Mouse (Mus musculus): Measurements from ENCODE around the gene Kmt2a. TPM values are rescaled to one million over a fixed set of nuclear protein-coding genes. Genes with fewer than 3 reads are reported as not detected.

The Kmt2a gene
- total and polyA plus RNA-seq, 2 experiments from 2014 or later: 20.0 to 28.0 TPM

DNA sequence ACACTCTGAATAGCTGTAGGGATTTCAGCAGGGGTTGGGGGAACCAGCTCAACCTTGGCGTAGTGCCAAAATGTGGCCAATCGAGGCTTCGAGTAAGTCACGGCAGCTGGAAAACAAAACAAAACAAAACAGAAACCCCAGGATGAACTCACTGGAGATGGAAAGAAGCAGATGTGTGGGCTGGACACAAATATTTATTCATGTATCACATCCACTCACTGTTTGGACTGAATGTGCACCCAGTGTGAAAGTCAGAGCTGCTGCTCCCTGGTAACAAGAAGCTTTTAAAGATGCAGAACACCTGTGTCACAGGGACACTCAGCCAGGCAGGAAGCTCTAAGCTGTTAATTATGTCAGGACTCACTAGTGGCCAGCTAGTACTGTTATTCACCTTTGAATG lies 33.6 kb upstream of the Kmt2a start:
- H3K36me3 ChIP-seq (ENCODE audit: insufficient read depth, low read length): peaks cover 10% of the 10 kb centered on the region
- H3K4me3 ChIP-seq (ENCODE audit: low read depth, low read length): no peak overlapping the region
- no peak overlapping the region for H3K4me2 ChIP-seq (ENCODE audit: low read depth, low read length, poor library complexity, severe bottlenecking)
- DNase-seq (ENCODE audit: low spot score) (no peak), ATAC-seq (ENCODE audit: low FRiP score) (no peak)
- H3K9ac ChIP-seq (replicated peaks; ENCODE audit: low read length, poor library complexity, severe bottlenecking): no peak overlapping the region
- H3K27ac ChIP-seq (ENCODE audit: low read depth, low read length): no peak overlapping the region
- no peaks in the 10 kb centered on the region for H3K9me3 ChIP-seq (ENCODE audit: low read length)
- no peaks in the 10 kb centered on the region for H3K27me3 ChIP-seq (ENCODE audit: insufficient read depth, low read length)
- 28% methylated on average over 4 of the region's 4 CpGs for WGBS
- H3K4me1 ChIP-seq (ENCODE audit: insufficient read depth, low read length): no peaks in the 10 kb centered on the region
- TF ChIP-seq CTCF (IDR thresholded peaks at IDR 0.05): no peak

- H3K27me3 ChIP-seq (ENCODE audit: insufficient read depth, low read length): no peaks in the 10 kb centered on the region
- no peak overlapping the region for H3K4me3 ChIP-seq (ENCODE audit: low read depth, low read length)
- no peak for TF ChIP-seq CTCF (IDR thresholded peaks at IDR 0.05)
- H3K4me1 ChIP-seq (ENCODE audit: insufficient read depth, low read length): no peaks in the 10 kb centered on the region
- no peak overlapping the region for H3K4me2 ChIP-seq (ENCODE audit: low read depth, low read length, poor library complexity, severe bottlenecking)
- no peaks in the 10 kb centered on the region for H3K9me3 ChIP-seq (ENCODE audit: low read length)
- 95% methylated on average over 4 of the region's 4 CpGs for WGBS
- no peak overlapping the region for H3K9ac ChIP-seq (replicated peaks; ENCODE audit: low read length, poor library complexity, severe bottlenecking)
- DNase-seq (ENCODE audit: low spot score) (no peak), ATAC-seq (ENCODE audit: low FRiP score) (no peak)
- no peak overlapping the region for H3K27ac ChIP-seq (ENCODE audit: low read depth, low read length)
- H3K36me3 ChIP-seq (ENCODE audit: insufficient read depth, low read length): peaks cover 10% of the 10 kb centered on the region
These were observed 30.3 kb upstream of the Kmt2a start for GRCm38 (mm10) chr9:44911365-44911764.

- 81% methylated on average over 4 of the region's 4 CpGs for WGBS
- DNase-seq (ENCODE audit: low spot score) (no peak), ATAC-seq (ENCODE audit: low FRiP score) (no peak)
- Histone ChIP-seq H3K4me2 (ENCODE audit: low read depth, low read length, poor library complexity, severe bottlenecking) (no peak overlapping the region), H3K4me1 (ENCODE audit: insufficient read depth, low read length) (no peaks in the 10 kb centered on the region), H3K9me3 (ENCODE audit: low read length) (no peaks in the 10 kb centered on the region), H3K9ac (replicated peaks; ENCODE audit: low read length, poor library complexity, severe bottlenecking) (no peak overlapping the region), H3K36me3 (ENCODE audit: insufficient read depth, low read length) (peaks cover 3% of the 10 kb centered on the region; the same call in 1 of the 2 replicates), H3K4me3 (ENCODE audit: low read depth, low read length) (no peak overlapping the region), H3K27me3 (ENCODE audit: insufficient read depth, low read length) (no peaks in the 10 kb centered on the region), H3K27ac (ENCODE audit: low read depth, low read length) (no peak overlapping the region)
- no peak for TF ChIP-seq CTCF (IDR thresholded peaks at IDR 0.05)
These were observed 24.5 kb upstream of the Kmt2a start for GRCm38 (mm10) chr9:44905620-44906019.

- WGBS: 62% methylated on average over 5 of the region's 5 CpGs
- Histone ChIP-seq H3K36me3 (ENCODE audit: insufficient read depth, low read length) (no peaks in the 10 kb centered on the region), H3K9ac (replicated peaks; ENCODE audit: low read length, poor library complexity, severe bottlenecking) (no peak overlapping the region), H3K9me3 (ENCODE audit: low read length) (no peaks in the 10 kb centered on the region), H3K4me2 (ENCODE audit: low read depth, low read length, poor library complexity, severe bottlenecking) (no peak overlapping the region), H3K27me3 (ENCODE audit: insufficient read depth, low read length) (no peaks in the 10 kb centered on the region), H3K27ac (ENCODE audit: low read depth, low read length) (no peak overlapping the region), H3K4me1 (ENCODE audit: insufficient read depth, low read length) (no peaks in the 10 kb centered on the region), H3K4me3 (ENCODE audit: low read depth, low read length) (no peak overlapping the region)
- DNase-seq (ENCODE audit: low spot score) (peak; percentile 19), ATAC-seq (ENCODE audit: low FRiP score) (no peak)
- no peak for TF ChIP-seq CTCF (IDR thresholded peaks at IDR 0.05)
These were observed 23.9 kb upstream of the Kmt2a start for GRCm38 (mm10) chr9:44904964-44905363.

GRCm38 (mm10) chr9:44903856-44904255 lies 22.8 kb upstream of the Kmt2a start:
- H3K9ac ChIP-seq (replicated peaks; ENCODE audit: low read length, poor library complexity, severe bottlenecking): no peak overlapping the region
- H3K4me3 ChIP-seq (ENCODE audit: low read depth, low read length): no peak overlapping the region
- TF ChIP-seq CTCF (IDR thresholded peaks at IDR 0.05): no peak
- H3K36me3 ChIP-seq (ENCODE audit: insufficient read depth, low read length): no peaks in the 10 kb centered on the region
- no peak overlapping the region for H3K4me2 ChIP-seq (ENCODE audit: low read depth, low read length, poor library complexity, severe bottlenecking)
- no peaks in the 10 kb centered on the region for H3K27me3 ChIP-seq (ENCODE audit: insufficient read depth, low read length)
- no peaks in the 10 kb centered on the region for H3K9me3 ChIP-seq (ENCODE audit: low read length)
- H3K4me1 ChIP-seq (ENCODE audit: insufficient read depth, low read length): no peaks in the 10 kb centered on the region
- no peak overlapping the region for H3K27ac ChIP-seq (ENCODE audit: low read depth, low read length)
- no peak for DNase-seq (ENCODE audit: low spot score)
- no peak for ATAC-seq (ENCODE audit: low FRiP score)
- 89% methylated on average over 4 of the region's 4 CpGs for WGBS

DNA sequence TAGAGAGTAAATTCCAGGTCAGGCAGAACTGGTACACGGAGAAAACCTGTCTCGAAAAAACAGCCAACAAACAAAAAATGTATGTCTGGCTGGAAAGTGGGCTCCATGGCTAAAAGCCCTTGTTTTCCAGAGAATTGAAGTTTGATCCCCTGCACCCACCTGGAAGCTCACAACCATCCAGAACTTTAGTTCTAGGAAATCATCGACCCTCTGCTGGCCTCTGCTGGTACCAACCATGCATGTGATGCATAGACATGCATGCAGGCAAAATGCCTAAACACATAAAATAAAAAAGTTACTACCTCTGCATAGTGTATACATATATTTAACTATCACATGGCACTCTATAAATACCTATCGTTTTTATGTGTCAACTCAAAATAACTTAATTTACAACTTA lies 19.3 kb upstream of the Kmt2a start:
- WGBS: 66% methylated on average over 4 of the region's 4 CpGs
- 0 out of 2 replicates have a peak, but pooled peaks have one; percentile 27 for TF ChIP-seq CTCF (IDR thresholded peaks at IDR 0.05)
- Histone ChIP-seq H3K27ac (ENCODE audit: low read depth, low read length) (no peak overlapping the region), H3K36me3 (ENCODE audit: insufficient read depth, low read length) (no peaks in the 10 kb centered on the region), H3K4me2 (ENCODE audit: low read depth, low read length, poor library complexity, severe bottlenecking) (no peak overlapping the region), H3K4me1 (ENCODE audit: insufficient read depth, low read length) (no peaks in the 10 kb centered on the region), H3K27me3 (ENCODE audit: insufficient read depth, low read length) (no peaks in the 10 kb centered on the region), H3K4me3 (ENCODE audit: low read depth, low read length) (no peak overlapping the region), H3K9me3 (ENCODE audit: low read length) (no peaks in the 10 kb centered on the region), H3K9ac (replicated peaks; ENCODE audit: low read length, poor library complexity, severe bottlenecking) (no peak overlapping the region)
- DNase-seq (ENCODE audit: low spot score): no peak
- ATAC-seq (ENCODE audit: low FRiP score): no peak

Data from midbrain, postnatal 0 days (tissue).